Mouse (Mus musculus) kidney, postnatal 36 days (tissue): ENCODE data around the gene Ssrp1.

Experiments used
- DNase-seq, 2 experiments: peaks; one replicate each; pipeline ENCODE4 v3.0.0; 2021 to 2022; ENCODE audit warnings: mixed read lengths in 2 of 2

Ssrp1 gene

DNA sequence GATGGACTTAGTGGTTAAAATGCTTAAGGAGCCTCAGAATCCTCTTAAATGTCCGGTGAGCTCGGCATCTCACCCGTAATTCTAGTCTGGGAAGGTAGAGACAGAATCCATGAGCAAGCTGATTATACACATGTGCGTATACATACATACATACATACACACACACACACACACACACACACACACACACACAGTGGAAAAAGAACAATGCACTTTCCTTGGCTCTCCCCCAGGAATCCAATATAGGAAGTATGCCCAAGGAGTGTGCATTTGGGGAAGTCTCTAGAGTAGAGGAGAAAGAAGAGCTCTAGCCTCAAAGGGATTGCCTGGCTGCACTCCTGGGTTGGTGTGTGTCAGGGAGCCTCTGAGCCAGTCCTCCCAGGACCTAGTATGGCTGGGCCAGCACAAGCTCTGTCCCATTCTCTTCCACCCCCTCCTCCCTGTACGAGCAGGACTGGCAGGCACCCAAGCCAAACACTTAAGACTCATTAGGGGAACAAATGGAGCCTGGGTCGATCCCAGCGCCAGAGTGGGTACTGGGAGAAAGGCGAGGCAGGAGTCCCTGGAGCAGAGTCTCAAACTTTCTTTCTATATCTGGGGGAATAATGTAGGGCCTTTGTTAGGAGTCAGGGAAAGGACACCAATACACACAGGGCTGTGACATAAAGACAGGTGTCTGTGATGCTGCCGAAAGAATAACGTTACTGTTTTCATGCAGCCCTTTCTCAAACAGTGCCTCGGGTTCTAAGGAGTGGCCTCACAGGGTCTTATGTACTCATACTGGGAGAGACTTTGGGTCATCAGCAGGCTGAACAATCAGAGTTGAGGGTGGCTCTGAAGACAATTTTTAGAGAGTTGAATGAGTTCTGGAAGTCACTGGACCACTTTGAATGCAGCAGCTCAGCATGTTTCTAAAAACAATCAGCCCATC, 51.9 kb downstream of the Ssrp1 start:
- peak; percentile 41 to 68 for DNase-seq

DNA sequence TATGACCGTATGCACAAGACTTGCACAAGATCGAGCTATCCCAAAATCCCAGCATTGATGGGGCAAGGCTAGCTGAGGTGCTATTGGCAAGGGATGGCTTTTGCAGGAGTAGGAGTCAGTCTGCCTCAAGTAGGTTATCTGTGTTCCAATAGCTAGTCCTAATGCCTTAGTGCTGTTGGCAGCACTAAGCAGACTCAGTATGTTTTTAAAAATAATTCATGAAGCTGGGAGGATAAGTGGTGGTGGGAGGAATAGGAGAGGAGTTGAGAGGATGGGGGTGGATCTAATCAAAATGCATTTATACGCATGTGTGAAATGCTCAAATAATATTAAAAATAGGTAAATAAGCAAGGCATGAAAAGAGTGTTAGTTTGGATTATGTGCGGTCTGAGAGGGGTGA, 54.3 kb downstream of the Ssrp1 start:
- no peak for DNase-seq

GRCm38 (mm10) chr2:85093376-85093775, 56.3 kb downstream of the Ssrp1 start:
- DNase-seq = no peak

DNA sequence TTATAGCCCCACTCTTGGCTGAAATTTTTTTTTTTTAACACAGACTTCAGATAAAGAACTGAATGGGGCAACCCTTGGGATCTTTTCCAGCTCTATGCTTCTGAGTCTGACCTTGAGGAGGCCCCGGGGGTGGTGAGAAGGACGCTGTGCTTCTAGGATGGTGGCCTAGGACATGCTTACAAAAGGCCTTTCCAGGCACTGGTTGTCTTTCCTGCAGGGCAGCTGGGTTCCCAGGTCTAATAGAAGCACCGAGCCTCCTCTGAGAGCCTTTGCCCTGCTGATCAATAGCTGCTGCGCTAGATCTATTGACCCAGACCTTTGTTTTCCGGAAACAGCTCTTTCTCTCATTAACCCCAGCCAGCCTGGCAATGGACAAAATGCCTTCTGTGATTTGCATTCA, 58.9 kb downstream of the Ssrp1 start:
- no peak for DNase-seq
